Comparison of ENCODE assay signal across 15 mouse cellular contexts in the genomic region with DNA sequence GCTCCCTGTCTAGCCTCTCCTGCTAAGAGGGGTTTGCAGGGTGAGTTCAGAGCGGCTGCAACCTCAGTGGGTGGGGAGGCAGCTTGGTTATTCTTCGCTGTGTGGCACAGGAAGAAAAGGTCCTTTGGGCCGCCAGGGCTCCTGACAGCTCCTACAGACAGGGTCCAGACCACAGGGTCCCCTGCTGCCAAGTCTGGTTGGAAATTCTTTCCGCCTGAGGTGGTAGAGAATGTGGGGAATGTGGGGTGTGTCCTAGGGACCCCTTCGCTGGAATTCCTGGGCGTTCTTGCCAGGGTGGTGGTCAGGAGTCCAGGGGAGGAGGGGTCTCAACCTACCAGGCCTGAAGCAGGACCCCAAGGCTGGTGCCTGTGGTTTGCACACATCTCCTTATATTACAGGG. TPM values are rescaled to one million over a fixed set of nuclear protein-coding genes. Genes with fewer than 3 reads are reported as not detected.
A peak's percentile ranks its signal among the peaks of the same experiment; 100 is the strongest.
DNase-seq lines count a peak whose midpoint lies in the region; ATAC-seq and TF ChIP-seq lines count a peak whose summit lies in the region.
"Had no signal": no experiment of that assay in that cellular context is flagged by ENCODE, and none has a peak within 500 bp of the region (broad histone marks: within the 10 kb centered on the region; RNA-seq: fewer than 3 reads in every experiment).

No protein-coding gene starts in this region.

- no peak overlapping the region for H3K4me3 ChIP-seq in forebrain, embryonic 16.5 days (replicated peaks; ENCODE audit: low read length)
- H3K4me3 ChIP-seq in forebrain, embryonic 14.5 days (ENCODE audit: low read depth, low read length) = no peak overlapping the region
- H3K4me3 ChIP-seq in intestine, embryonic 15.5 days (replicated peaks) = no peak overlapping the region
- H3K4me3 ChIP-seq in intestine, postnatal 0 days (ENCODE audit: low read depth, low read length) = no peak overlapping the region
- H3K4me3 ChIP-seq in limb, embryonic 10.5 days = no peak overlapping the region

- no peak for DNase-seq in forebrain, embryonic 14.5 days (ENCODE audit: low spot score)
- peak; percentile 14 for DNase-seq in ES-CJ7 (ENCODE audit: low read depth, low spot score)
- no peak for DNase-seq in limb, embryonic 10.5 days (ENCODE audit: low spot score)
- DNase-seq in right cerebral cortex, postnatal 14 days = no peak
- DNase-seq: B cell, adult 2 months; cerebellum, adult 11 months; gastrocnemius, postnatal 25 days; spleen, adult 18-20 months had no signal

- peak; percentile 33; the same call in 1 of the 2 replicates for ATAC-seq in forebrain, embryonic 16.5 days
- ATAC-seq in forebrain, embryonic 14.5 days = no peak
- ATAC-seq in intestine, embryonic 15.5 days = peak; percentile 36; the same call in 1 of the 2 replicates
- no peak for ATAC-seq in intestine, postnatal 0 days
- no peak for ATAC-seq in megakaryocyte, adult 5-6 weeks (ENCODE audit: poor library complexity, severe bottlenecking)
- ATAC-seq: hindbrain, embryonic 16.5 days had no signal

- H3K4me2 ChIP-seq in forebrain, embryonic 16.5 days (ENCODE audit: low read length) = no peak overlapping the region
- H3K4me2 ChIP-seq in forebrain, embryonic 14.5 days (ENCODE audit: low read length) = no peak overlapping the region
- no peak overlapping the region for H3K4me2 ChIP-seq in intestine, embryonic 15.5 days (replicated peaks)
- no peak overlapping the region for H3K4me2 ChIP-seq in intestine, postnatal 0 days (replicated peaks; ENCODE audit: low read depth)

- H3K9ac ChIP-seq in forebrain, embryonic 16.5 days (replicated peaks; ENCODE audit: low read depth, low read length) = no peak overlapping the region
- no peak overlapping the region; the same call in 1 of the 2 replicates for H3K9ac ChIP-seq in forebrain, embryonic 14.5 days (ENCODE audit: low read length)
- H3K9ac ChIP-seq in intestine, embryonic 15.5 days = no peak overlapping the region
- no peak overlapping the region for H3K9ac ChIP-seq in intestine, postnatal 0 days (ENCODE audit: low read depth, low read length)

- WGBS in forebrain, embryonic 16.5 days = 23% methylated on average over 6 of the region's 6 CpGs
- 24% methylated on average over 6 of the region's 6 CpGs for WGBS in forebrain, embryonic 14.5 days
- 16% methylated on average over 6 of the region's 6 CpGs for WGBS in intestine, embryonic 15.5 days
- 20% methylated on average over 6 of the region's 6 CpGs for WGBS in intestine, postnatal 0 days
- 25% methylated on average over 6 of the region's 6 CpGs for WGBS in limb, embryonic 10.5 days

- H3K36me3 ChIP-seq in forebrain, embryonic 16.5 days (ENCODE audit: control insufficient read depth, insufficient read depth) = no peaks in the 10 kb centered on the region
- no peaks in the 10 kb centered on the region for H3K36me3 ChIP-seq in forebrain, embryonic 14.5 days (ENCODE audit: control insufficient read depth, insufficient read depth, low read length)
- no peaks in the 10 kb centered on the region for H3K36me3 ChIP-seq in intestine, embryonic 15.5 days
- no peaks in the 10 kb centered on the region for H3K36me3 ChIP-seq in intestine, postnatal 0 days (ENCODE audit: control insufficient read depth, insufficient read depth)
- H3K36me3 ChIP-seq in limb, embryonic 10.5 days = no peaks in the 10 kb centered on the region
- H3K36me3 ChIP-seq: G1E had no signal

- no peaks in the 10 kb centered on the region for H3K4me1 ChIP-seq in forebrain, embryonic 16.5 days (replicated peaks; ENCODE audit: control insufficient read depth, insufficient read depth, low read length)
- H3K4me1 ChIP-seq in forebrain, embryonic 14.5 days (ENCODE audit: control insufficient read depth, insufficient read depth, low read length) = no peaks in the 10 kb centered on the region
- peaks cover 5% of the 10 kb centered on the region for H3K4me1 ChIP-seq in intestine, embryonic 15.5 days (replicated peaks)
- H3K4me1 ChIP-seq in intestine, postnatal 0 days (replicated peaks; ENCODE audit: control insufficient read depth, insufficient read depth, low read length) = no peaks in the 10 kb centered on the region
- peaks cover 8% of the 10 kb centered on the region for H3K4me1 ChIP-seq in limb, embryonic 10.5 days

- no peak overlapping the region for H3K27ac ChIP-seq in forebrain, embryonic 16.5 days (ENCODE audit: low read length)
- no peak overlapping the region for H3K27ac ChIP-seq in forebrain, embryonic 14.5 days (ENCODE audit: low read depth, low read length)
- peak overlapping the region; percentile 51; the same call in 1 of the 2 replicates for H3K27ac ChIP-seq in intestine, embryonic 15.5 days
- no peak overlapping the region for H3K27ac ChIP-seq in intestine, postnatal 0 days (ENCODE audit: low read depth, low read length)
- peak overlapping the region; percentile 25; the same call in 1 of the 2 replicates for H3K27ac ChIP-seq in limb, embryonic 10.5 days
- H3K27ac ChIP-seq: macrophage had no signal

- H3K27me3 ChIP-seq in forebrain, embryonic 16.5 days (replicated peaks; ENCODE audit: control insufficient read depth, insufficient read depth, low read length) = no peaks in the 10 kb centered on the region
- H3K27me3 ChIP-seq in forebrain, embryonic 14.5 days (replicated peaks; ENCODE audit: control insufficient read depth, insufficient read depth, low read length) = no peaks in the 10 kb centered on the region
- no peaks in the 10 kb centered on the region for H3K27me3 ChIP-seq in intestine, embryonic 15.5 days (replicated peaks)
- no peaks in the 10 kb centered on the region for H3K27me3 ChIP-seq in intestine, postnatal 0 days (replicated peaks; ENCODE audit: control insufficient read depth, insufficient read depth, low read length)
- H3K27me3 ChIP-seq in limb, embryonic 10.5 days (ENCODE audit: low read depth, poor library complexity, severe bottlenecking) = no peaks in the 10 kb centered on the region

- no peak for TF ChIP-seq CTCF in intestine, postnatal 0 days (IDR thresholded peaks at IDR 0.05; ENCODE audit: low read depth)

- no peaks in the 10 kb centered on the region; the same call in 1 of the 2 replicates for H3K9me3 ChIP-seq in forebrain, embryonic 16.5 days (ENCODE audit: control insufficient read depth, low read length)
- H3K9me3 ChIP-seq in forebrain, embryonic 14.5 days (replicated peaks; ENCODE audit: control insufficient read depth, low read length) = no peaks in the 10 kb centered on the region
- no peaks in the 10 kb centered on the region for H3K9me3 ChIP-seq in intestine, embryonic 15.5 days
- H3K9me3 ChIP-seq in intestine, postnatal 0 days (ENCODE audit: control insufficient read depth) = no peaks in the 10 kb centered on the region
- no peaks in the 10 kb centered on the region for H3K9me3 ChIP-seq in limb, embryonic 10.5 days (replicated peaks)

RNA-seq across cellular contexts. Expression of a gene that starts 13.3 kb away (rescaled TPM):
- polyA plus RNA-seq in forebrain, embryonic 16.5 days (2015; fragmentation: Nextera tagmentation; extraction: Ambion mirVana) = 6.6 and 11.3 TPM in 2 replicates
- 3.4 and 5.3 TPM in 2 replicates for polyA plus RNA-seq in forebrain, embryonic 14.5 days (2014; fragmentation: Nextera tagmentation; extraction: Ambion mirVana)
- 7.0 and 7.7 TPM in 2 replicates for polyA plus RNA-seq in intestine, embryonic 15.5 days (2015; fragmentation: Nextera tagmentation; extraction: Ambion mirVana)
- 4.2 and 4.9 TPM in 2 replicates for polyA plus RNA-seq in intestine, postnatal 0 days (2015; fragmentation: Nextera tagmentation; extraction: Ambion mirVana)
- 1.5 and 2.0 TPM in 2 replicates for polyA plus RNA-seq in limb, embryonic 10.5 days (2016; fragmentation: Nextera tagmentation; extraction: Ambion mirVana)
- 0.16 TPM in 1 of 2 replicates, not detected in the other for total RNA-seq in megakaryocyte, adult 5-6 weeks (2015)
- total RNA-seq in megakaryocyte, adult 5-6 weeks (2017) = 0.18 TPM in 1 of 2 replicates, not detected in the other
- polyA plus RNA-seq: G1E, macrophage had no signal

Comparison
In these comparisons a context has a peak if more than half of its experiments do, and no peak if none do; other contexts are left out.
1. ATAC-seq: peak in forebrain, embryonic 16.5 days (single experiment) and intestine, embryonic 15.5 days (single experiment); none in forebrain, embryonic 14.5 days (single experiment), intestine, postnatal 0 days (single experiment) and megakaryocyte, adult 5-6 weeks (single experiment).
2. H3K27ac ChIP-seq: peak in intestine, embryonic 15.5 days (single experiment) and limb, embryonic 10.5 days (single experiment); none in forebrain, embryonic 16.5 days (single experiment), forebrain, embryonic 14.5 days (single experiment) and intestine, postnatal 0 days (single experiment).